Mouse (Mus musculus) limb, embryonic 14.5 days (tissue): Measurements from ENCODE around the gene Tmx4. TPM values are rescaled to one million over a fixed set of nuclear protein-coding genes. Genes with fewer than 3 reads are reported as not detected.

ENCODE experiments used
- ATAC-seq: fragments of 200-750 bp; cut with Nextera tagmentation; 2 replicates; pipeline ENCODE4 v1.8.0; 2017; ENCODE audit warnings: low read depth, moderate number of reproducible peaks, moderate TSS enrichment; ENCODE audit not compliant: low FRiP score
- DNase-seq: peaks from one replicate; pipeline ENCODE4 v3.0.0-alpha.2; 2015; ENCODE audit warnings: low spot score
- H3K27ac ChIP-seq: fragments of 300-500 bp; sonication (generic); replicated peaks from 2 replicates; pipeline ENCODE4 v1.5.1; 2014; ENCODE audit warnings: low read depth, mild to moderate bottlenecking, low read length, moderate library complexity, mixed read lengths
- H3K27me3 ChIP-seq: fragments of 300-500 bp; sonication (generic); 2 replicates; pipeline ENCODE4 v1.6.1; 2014; ENCODE audit warnings: low read length, mixed read lengths; ENCODE audit not compliant: control insufficient read depth, insufficient read depth
- H3K36me3 ChIP-seq: fragments of 300-500 bp; sonication (generic); 2 replicates; pipeline ENCODE4 v1.6.1; 2014; ENCODE audit warnings: mild to moderate bottlenecking, low read length, moderate library complexity, mixed read lengths; ENCODE audit not compliant: control insufficient read depth, insufficient read depth
- H3K4me1 ChIP-seq: fragments of 300-500 bp; sonication (generic); 2 replicates; pipeline ENCODE4 v1.6.1; 2014; ENCODE audit warnings: antibody characterized with exemption, low read length, mixed read lengths; ENCODE audit not compliant: control insufficient read depth, insufficient read depth
- H3K4me2 ChIP-seq: fragments of 300-500 bp; sonication (generic); replicated peaks from 2 replicates; pipeline ENCODE4 v1.6.1; 2014; ENCODE audit warnings: low read depth, mild to moderate bottlenecking, low read length, moderate library complexity; ENCODE audit not compliant: severe bottlenecking
- H3K4me3 ChIP-seq: fragments of 300-500 bp; sonication (generic); replicated peaks from 2 replicates; pipeline ENCODE4 v1.5.1; 2014; ENCODE audit warnings: low read length
- H3K9ac ChIP-seq: fragments of 300-500 bp; sonication (generic); 2 replicates; pipeline ENCODE4 v1.6.1; 2014; ENCODE audit warnings: mild to moderate bottlenecking, low read depth, low read length, moderate library complexity; ENCODE audit not compliant: severe bottlenecking
- H3K9me3 ChIP-seq: fragments of 300-500 bp; sonication (generic); 2 replicates; pipeline ENCODE4 v1.6.1; 2016; ENCODE audit warnings: low read length; ENCODE audit not compliant: control insufficient read depth
- POLR2A ChIP-seq: fragments of 200-500 bp; IDR thresholded peaks from 2 replicates; pipeline ENCODE4 v1.8.0; 2012; ENCODE audit warnings: inconsistent platforms, mild to moderate bottlenecking, moderate library complexity, borderline replicate concordance; ENCODE audit not compliant: insufficient read depth, insufficient read length; ENCODE audit errors: extremely low read depth
- WGBS: fragments of 180-500 bp; shearing (Covaris S2); extraction: QIAGEN DNeasy Blood & Tissue Kit; methylation state at CpG from one replicate; pipeline ENCODE4 v1.1.7; 2014; 5-methylcytosine and 5-hydroxymethylcytosine counted together
- polyA plus RNA-seq, 2 experiments: library from polyadenylated mRNA; depleted of rRNA in 1 of 2; stranded (reverse) in 1 of 2; unstranded in 1 of 2; fragments of >200 nt; fragmentation: Nextera tagmentation in 1 of 2; extraction: Ambion mirVana in 1 of 2; gene quantifications; 2 replicates each; pipeline versions ENCODE4 v1.2.1 to v1.2.3; 2012 to 2014

The Tmx4 gene
- polyA plus RNA-seq (2012; rRNA removed): 10.5 and 10.7 TPM in 2 replicates
- 18.8 and 20.1 TPM in 2 replicates for polyA plus RNA-seq (2014; fragmentation: Nextera tagmentation; extraction: Ambion mirVana)

- Histone ChIP-seq H3K4me3 (peak within 1 kb of the TSS; percentile 85), H3K27ac (peak within 1 kb of the TSS; percentile 95), H3K4me2 (peak within 1 kb of the TSS; percentile 52), H3K27me3 (no peaks in the 10 kb centered on the region), H3K36me3 (0 out of 2 replicates have a peak, but pooled peaks cover 3% of the 10 kb centered on the region), H3K9me3 (no peaks in the 10 kb centered on the region), H3K9ac (peak within 1 kb of the TSS; percentile 89), H3K4me1 (peaks cover 5% of the 10 kb centered on the region; the same call in 1 of the 2 replicates)
- peak; percentile 67; the same call in 1 of the 2 replicates for TF ChIP-seq POLR2A
- peak; percentile 97 for DNase-seq
- ATAC-seq: peak; percentile 100
- 2% methylated on average over 49 of the region's 57 CpGs for WGBS
Measured at GRCm38 (mm10) chr2:134643514-134644300, at the start of gene Tmx4. Gene Tmx4 (minus strand): TSS chr2:134644145.

GRCm38 (mm10) chr2:134692125-134692524 is 48.2 kb upstream of the Tmx4 start:
- DNase-seq (no peak), ATAC-seq (no peak)
- no peaks in the 10 kb centered on the region for H3K27me3 ChIP-seq
- TF ChIP-seq POLR2A: no peak
- WGBS: 63% methylated on average over 1 of the region's 1 CpGs
- no peak overlapping the region for H3K9ac ChIP-seq
- H3K36me3 ChIP-seq: no peaks in the 10 kb centered on the region
- no peak overlapping the region for H3K27ac ChIP-seq
- H3K9me3 ChIP-seq: no peaks in the 10 kb centered on the region
- H3K4me2 ChIP-seq: no peak overlapping the region
- H3K4me3 ChIP-seq: no peak overlapping the region
- H3K4me1 ChIP-seq: no peaks in the 10 kb centered on the region

GRCm38 (mm10) chr2:134691055-134691454 is 47.1 kb upstream of the Tmx4 start:
- Histone ChIP-seq H3K27me3 (no peaks in the 10 kb centered on the region), H3K36me3 (no peaks in the 10 kb centered on the region), H3K4me3 (no peak overlapping the region), H3K4me1 (no peaks in the 10 kb centered on the region), H3K4me2 (no peak overlapping the region), H3K9ac (no peak overlapping the region), H3K9me3 (no peaks in the 10 kb centered on the region), H3K27ac (no peak overlapping the region)
- ATAC-seq (no peak), DNase-seq (no peak)
- no peak for TF ChIP-seq POLR2A
- 81% methylated on average over 7 of the region's 7 CpGs for WGBS

GRCm38 (mm10) chr2:134682326-134682725 is 38.4 kb upstream of the Tmx4 start:
- Histone ChIP-seq H3K27me3 (no peaks in the 10 kb centered on the region), H3K9ac (no peak overlapping the region), H3K9me3 (no peaks in the 10 kb centered on the region), H3K36me3 (no peaks in the 10 kb centered on the region), H3K4me3 (no peak overlapping the region), H3K27ac (no peak overlapping the region), H3K4me1 (no peaks in the 10 kb centered on the region), H3K4me2 (no peak overlapping the region)
- no peak for TF ChIP-seq POLR2A
- 53% methylated on average over 3 of the region's 3 CpGs for WGBS
- DNase-seq: no peak
- no peak for ATAC-seq

GRCm38 (mm10) chr2:134681271-134681961 is 37.5 kb upstream of the Tmx4 start:
- 29% methylated on average over 9 of the region's 9 CpGs for WGBS
- DNase-seq: peak; percentile 37
- H3K9ac ChIP-seq: no peak overlapping the region
- no peaks in the 10 kb centered on the region for H3K36me3 ChIP-seq
- no peak overlapping the region for H3K27ac ChIP-seq
- no peak overlapping the region for H3K4me3 ChIP-seq
- no peak for TF ChIP-seq POLR2A
- no peaks in the 10 kb centered on the region for H3K4me1 ChIP-seq
- no peak overlapping the region for H3K4me2 ChIP-seq
- 0 out of 2 replicates have a peak, but pooled peaks have one; percentile 44 for ATAC-seq
- H3K9me3 ChIP-seq: no peaks in the 10 kb centered on the region
- no peaks in the 10 kb centered on the region for H3K27me3 ChIP-seq
